Mouse (Mus musculus) gastrocnemius, postnatal 10 days (tissue): ENCODE results near the gene Apcs. TPM values are rescaled to one million over a fixed set of nuclear protein-coding genes. Genes with fewer than 3 reads are reported as not detected.

Experiments used
- DNase-seq: peaks from one replicate; pipeline ENCODE4 v3.0.0; 2021; ENCODE audit warnings: mixed read lengths
- long read RNA-seq, 2 experiments: library from polyadenylated mRNA; stranded (forward); transcript quantifications; one replicate each; pipeline ENCODE4 v2.0.0; 2021
- total RNA-seq, 2 experiments: library from RNA; stranded (reverse); gene quantifications; 2 replicates each; pipeline ENCODE4 v1.2.3; 2021

The Apcs gene
- total RNA-seq = not detected
- long read RNA-seq, experiment 1 = 0 reads
- long read RNA-seq, experiment 2 = 0 reads

DNA sequence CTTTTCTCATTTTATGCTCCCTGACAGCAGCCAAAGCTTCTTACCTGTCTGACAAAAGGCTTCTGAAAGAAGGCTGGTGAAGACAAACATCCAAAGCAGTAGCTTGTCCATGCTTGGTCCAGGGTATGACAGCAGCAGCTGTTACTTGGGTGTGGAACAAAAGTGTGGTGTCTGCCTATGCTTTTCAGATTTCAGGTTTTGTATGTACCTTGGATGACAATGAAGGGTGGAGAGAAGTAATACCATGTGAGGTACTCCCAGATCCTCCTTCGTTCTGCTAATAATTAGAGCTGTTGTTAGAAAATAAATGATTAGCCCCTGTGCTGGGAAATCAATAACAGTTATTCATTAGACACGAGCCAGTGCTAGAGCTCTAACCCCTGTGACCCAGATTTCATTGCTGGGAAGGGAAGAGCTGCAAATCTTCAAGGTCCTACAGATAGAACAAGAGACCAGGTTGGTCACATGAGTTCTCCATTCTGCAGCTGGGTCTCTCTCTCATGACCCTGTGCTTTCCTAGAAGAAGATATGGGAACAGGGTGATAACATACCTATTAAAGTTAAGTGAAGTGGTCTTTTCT, at the start of gene Apcs:
Gene Apcs (minus strand): TSS at position 265 of the 581 bp plus-strand sequence.
- DNase-seq = no peak

DNA sequence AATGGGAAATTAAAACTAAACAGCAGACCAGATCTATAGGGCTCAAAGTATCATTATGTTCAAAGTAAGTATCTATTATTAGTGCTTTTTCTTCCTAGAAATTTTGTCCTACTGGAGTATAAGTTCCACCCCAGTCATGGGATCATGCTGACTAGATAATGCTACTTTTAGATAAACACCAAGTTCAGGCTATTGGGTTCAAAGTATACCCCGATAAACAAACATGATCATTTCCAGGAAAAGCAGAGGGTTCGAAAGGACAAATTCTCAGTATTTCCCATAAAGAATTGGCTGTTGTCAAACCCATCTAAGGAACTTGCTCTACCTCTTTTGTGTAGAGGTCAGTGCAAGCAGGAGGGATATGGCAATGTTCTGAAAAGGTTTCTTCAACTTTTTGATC, 37.4 kb upstream of the Apcs start:
- no peak for DNase-seq

DNA sequence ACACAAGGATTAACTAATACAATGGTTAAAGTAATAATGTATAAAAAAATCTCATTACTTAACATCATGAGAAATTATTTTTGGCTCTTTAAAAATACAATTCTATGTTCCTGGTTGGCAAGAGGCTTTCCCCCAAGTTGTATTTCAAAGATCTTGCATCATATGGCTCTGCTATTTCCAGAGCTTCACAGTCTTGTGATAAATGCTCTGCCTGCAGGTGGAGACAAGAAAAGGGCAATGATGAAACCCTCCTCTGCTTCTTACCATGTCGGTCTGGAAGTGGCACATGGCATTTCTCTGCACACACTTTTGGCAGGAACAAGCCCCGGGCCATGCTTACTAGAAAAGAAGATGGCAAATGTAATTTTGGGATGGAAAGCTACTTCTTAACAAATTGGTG, 23.6 kb upstream of the Apcs start:
- no peak for DNase-seq

DNA sequence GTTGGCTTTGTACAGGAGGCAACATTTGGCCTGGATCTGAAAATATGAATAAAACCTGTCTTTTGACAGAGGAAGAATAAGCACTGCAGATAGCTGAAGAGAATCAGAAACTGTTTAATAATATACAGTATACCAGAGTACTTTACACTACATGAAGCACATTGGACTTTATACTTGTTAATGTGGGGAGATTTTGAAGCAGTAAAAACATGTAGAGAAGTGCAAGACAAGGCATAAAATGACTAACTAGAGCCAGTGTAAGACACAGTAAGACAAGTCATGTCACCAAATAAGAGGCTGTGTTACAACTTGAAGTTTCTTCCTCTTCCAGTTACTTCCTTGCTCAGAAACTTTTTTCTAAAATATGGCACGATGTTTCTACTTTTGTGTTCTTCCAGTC, 22.3 kb upstream of the Apcs start:
- no peak for DNase-seq

DNA sequence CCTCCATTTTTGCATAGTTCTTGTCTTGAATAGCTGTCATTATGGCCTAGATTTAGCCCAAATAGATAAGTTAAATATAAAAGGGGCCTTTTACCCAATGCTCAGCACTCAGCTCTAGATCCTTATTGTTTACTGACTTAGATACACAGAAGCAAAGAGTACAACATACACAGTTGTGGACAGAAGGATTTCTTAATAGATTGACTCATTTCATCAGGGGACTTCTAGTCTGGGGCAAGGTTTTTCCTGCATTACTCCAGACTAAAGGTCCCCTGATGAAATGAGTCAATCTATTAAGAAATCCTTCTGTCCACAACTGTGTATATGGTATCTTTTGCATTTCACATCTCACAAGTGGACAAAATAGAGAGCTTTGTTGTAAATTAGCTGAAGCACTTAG, 8.5 kb upstream of the Apcs start:
- no peak for DNase-seq

GRCm38 (mm10) chr1:172895435-172895834, 594 bp upstream of the Apcs start:
- DNase-seq = no peak

- no peak for DNase-seq
Measured at GRCm38 (mm10) chr1:172876675-172877074, 18.2 kb downstream of the Apcs start.

- DNase-seq = no peak
Measured at GRCm38 (mm10) chr1:172875265-172875664, 19.6 kb downstream of the Apcs start.

- DNase-seq = no peak
Measured at GRCm38 (mm10) chr1:172848171-172848570, 46.7 kb downstream of the Apcs start.

GRCm38 (mm10) chr1:172847044-172847761, 47.6 kb downstream of the Apcs start:
- no peak for DNase-seq

Other genes starting within 250 kb of the Apcs start
- under 1 TPM in 1 of 2 experiments, not detected in 1; 0.16 TPM for gene Crp, start 197.0 kb downstream of the Apcs start, total RNA-seq
- gene Olfr16, start 55.4 kb upstream of the Apcs start, total RNA-seq = not detected
- gene Olfr1408, start 242.3 kb upstream of the Apcs start, total RNA-seq = not detected